Mouse (Mus musculus) gastrocnemius, adult 18-20 months (tissue): Measurements from ENCODE around the gene Gm48552. TPM values are rescaled to one million over a fixed set of nuclear protein-coding genes. Genes with fewer than 3 reads are reported as not detected.
A peak's percentile ranks its signal among the peaks of the same experiment; 100 is the strongest.

Experiments
- DNase-seq: peaks from one replicate; pipeline ENCODE4 v3.0.0; 2021; ENCODE audit warnings: low spot score
- long read RNA-seq, 2 experiments: library from polyadenylated mRNA; stranded (forward); transcript quantifications; one replicate each; pipeline ENCODE4 v2.0.0; 2021
- total RNA-seq, 2 experiments: library from RNA; stranded (reverse); gene quantifications; 2 replicates each; pipeline ENCODE4 v1.2.3; 2021

Gene Gm48552
- under 1 TPM in 1 of 2 experiments, not detected in 1; 0.34 TPM for total RNA-seq
- long read RNA-seq, experiment 1 = 0 reads
- long read RNA-seq, experiment 2 = 0 reads

DNA sequence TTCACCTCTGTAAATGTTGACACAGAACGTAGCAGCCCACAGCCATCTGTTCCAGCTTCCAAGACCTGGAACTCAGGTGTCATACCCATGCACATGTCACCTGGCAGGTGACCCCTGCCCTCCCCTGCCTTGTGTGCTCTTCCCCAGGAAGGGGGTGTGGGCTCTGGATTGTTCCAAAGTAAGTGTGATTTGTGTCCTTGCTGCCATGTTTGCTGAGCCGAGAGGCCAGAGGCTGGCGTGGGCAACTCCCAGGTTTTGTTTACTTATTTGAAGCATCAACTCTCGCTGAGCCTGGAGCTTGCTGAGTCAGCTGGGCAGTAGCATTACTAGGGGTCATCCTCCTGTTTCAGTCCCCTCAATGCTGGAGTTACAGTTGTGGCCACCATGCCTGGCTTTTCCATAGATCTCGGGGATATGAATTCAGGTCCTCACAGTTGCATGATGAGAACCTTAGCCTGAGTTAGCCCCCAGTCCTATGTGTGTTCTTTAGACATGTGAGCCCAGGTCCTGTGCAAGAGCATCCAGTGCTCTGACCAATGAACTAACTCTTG lies at the start of gene Gm48552:
Gm48552 (plus strand) TSS at position 501 of the 551 bp plus-strand sequence.
- DNase-seq = no peak

DNA sequence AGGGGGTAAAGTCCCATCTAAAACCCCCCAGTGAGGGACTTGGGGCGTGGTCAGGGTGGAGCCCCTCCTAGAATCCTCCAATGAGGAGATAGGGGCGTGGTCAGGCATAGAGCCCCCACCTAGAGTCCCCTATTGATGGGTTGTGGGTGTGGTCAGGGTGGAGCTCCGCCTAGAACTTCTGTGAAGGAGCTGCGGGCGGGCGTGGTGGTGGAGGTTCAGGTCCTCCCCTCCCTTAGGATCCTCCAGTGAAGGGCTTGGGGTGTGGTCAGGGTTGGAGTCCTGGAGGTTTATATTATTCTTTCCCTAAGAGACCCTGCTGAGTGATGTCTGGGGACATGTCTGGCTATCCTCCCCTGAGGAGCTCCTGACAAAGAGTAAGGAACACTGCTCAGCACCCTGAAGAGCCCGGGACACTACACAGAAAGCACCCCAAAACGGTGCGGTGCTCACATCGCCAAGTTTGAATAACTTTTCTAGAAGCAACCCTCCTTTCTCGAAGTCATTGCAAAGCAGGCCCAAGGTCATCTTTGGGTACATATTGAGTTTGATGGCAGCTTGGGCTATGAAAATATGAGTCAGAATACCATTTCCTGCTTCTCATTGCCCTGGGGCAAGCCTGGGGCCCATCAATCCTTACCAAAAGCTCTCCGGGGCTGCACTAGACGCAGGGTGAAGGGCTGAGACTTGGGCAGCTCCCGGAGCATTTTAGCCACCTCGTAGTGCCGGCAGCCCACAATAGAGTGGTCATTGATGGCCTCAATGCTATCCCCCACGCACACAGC lies 48.1 kb upstream of the Gm48552 start:
- DNase-seq = no peak

DNA sequence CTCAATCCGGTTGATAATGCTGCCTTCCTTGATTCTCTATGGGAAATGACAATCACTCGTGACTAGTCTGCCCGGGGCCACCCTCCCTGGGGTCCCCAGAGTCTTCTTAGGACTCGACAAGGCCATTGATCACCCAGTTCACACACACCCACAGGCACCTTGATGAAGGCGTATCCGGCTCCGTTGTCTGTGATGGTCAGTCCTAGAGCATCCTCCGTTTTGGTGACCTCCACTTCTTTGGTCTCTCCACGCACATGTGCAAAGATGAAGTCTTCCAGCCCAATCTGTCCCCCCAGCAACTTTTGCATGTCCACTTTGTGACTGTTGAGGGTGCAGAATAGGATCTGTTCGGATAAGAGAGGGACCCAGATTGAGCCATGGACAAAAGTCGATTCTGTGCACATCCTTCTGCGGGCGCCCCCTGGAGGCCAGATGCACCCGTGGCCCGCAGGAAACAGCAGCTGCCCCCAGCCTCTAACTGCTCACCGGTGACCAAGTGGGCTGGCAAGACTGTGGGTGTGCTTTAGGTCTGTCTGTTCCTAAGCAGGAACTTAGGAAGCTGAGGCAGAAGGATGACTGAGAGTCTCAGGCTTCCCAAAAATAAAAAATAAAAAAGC lies 47.4 kb upstream of the Gm48552 start:
- peak; percentile 62 for DNase-seq

DNA sequence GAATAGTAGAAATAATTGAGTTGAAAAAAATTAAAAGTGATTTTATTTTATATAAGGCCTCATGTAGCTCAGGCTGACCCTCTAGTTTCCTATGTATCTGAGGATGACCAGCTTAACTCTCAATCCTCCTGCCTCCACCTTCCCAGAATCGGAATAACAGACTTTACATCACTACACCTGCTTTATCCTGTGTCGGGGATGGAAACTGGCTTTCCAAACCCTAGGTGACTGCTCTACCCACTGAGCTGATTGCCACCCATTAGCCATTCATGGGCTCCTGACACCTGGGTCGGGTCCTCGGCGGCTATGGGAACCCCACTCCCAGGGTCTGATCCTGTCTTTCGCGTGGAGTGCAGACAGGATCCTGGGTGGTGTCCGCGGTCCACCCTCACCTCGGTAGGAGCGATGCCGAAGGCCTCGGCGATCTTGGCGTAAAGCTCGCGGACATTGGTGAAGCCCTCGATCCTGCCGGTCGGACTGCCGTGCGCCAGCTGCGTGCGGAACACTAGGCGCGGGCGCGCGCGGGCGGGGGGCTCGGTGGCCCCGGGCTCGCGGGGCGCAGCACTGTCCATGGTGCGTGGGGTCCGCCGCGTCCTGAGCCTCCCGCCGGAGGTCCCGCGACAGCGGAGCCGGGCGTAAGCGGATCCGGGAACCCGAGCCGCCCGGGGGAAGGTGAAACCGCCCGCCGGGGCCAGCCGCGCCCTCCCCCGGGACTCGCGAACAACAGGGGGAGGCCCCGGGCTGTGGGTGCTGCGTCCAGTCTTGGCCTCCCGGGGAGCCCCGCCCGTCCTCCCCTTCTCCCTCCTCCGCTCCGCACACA lies 45.9 kb upstream of the Gm48552 start, which contains the start of gene Gipc3:
Gipc3 (minus strand) TSS at position 581 of the 820 bp plus-strand sequence.
- DNase-seq = no peak

DNA sequence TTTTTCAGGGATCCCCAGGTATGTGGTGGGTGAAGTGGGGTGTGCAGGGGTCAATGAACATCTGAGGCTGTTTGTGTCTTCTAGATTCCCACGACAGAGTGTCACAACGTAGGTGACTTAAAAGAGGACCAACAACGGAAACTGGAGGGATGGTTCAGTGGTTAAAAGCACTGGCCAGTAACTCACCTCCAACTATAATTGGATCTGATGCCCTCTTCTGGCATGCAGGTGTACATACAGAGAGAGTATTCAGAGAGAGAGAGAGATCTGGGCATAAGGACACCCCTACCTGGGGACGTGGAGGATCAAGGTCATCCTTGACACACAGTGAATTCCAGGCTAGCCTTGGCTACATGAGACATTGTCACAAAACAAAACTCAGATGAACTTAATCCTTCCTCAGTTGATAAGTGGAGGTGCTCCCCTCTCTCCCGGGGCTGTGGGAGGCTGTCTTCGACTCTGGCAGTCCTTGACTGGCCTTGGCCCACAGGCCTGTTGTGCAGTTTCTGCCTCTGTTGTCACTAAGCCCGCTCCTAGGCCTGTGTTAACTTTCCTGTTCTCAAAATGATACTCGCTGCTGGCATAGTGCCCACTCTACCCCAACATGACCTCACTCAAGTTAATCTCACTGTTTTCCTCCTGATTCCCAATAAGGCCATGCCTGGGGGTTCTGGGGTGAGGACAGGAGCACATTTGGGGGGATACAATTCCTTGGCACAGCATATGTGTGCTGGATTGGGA lies 44.2 kb upstream of the Gm48552 start:
- no peak for DNase-seq

DNA sequence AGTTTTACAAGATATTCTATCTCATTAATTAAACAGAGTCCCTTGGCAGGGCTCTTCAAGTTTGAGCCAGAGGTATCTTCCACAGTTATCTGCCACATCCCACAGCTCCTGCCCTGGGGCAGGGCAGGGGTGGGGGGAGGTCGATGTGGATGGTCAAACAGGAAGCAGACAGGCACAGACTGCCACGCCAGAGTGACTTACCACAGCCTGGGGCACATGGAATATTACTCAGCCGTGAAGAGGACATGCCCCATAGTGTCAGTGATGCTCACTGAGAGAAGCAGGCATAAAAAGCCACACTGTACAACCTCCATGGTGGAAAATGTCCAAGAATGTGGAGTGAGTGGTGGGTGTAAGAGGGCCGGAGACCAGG lies 43.7 kb upstream of the Gm48552 start:
- DNase-seq = no peak

DNA sequence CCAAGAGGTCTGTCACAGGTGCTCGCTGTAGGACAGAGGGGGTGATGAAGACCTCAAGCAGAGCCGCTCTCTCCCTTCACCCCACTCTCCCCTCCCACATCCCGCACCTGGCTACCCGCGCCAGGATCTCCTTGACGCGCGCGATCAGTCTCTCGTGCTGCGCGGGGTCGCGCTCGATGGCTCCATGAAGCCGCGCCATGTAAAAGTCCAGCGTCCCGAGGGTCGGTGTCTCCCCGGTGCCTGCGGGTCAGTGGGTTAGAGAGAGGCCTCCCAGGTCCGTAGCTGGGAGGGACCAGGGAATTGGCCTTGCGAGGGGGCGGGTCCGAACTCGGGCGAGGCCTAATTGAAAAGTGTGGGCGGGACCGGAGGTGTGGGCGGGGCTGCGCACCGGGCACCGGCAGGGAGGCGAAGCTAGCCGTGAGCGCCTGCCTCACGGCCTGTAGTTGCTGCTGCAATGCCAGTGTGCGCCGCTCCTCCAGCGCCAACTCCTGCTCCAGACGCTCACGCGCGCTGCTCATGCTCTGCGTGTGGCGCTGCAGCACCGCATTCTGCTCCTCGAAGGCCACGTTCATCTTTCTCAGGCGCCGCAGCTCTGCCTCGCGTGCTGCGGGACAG lies 42.2 kb upstream of the Gm48552 start:
- DNase-seq = no peak

DNA sequence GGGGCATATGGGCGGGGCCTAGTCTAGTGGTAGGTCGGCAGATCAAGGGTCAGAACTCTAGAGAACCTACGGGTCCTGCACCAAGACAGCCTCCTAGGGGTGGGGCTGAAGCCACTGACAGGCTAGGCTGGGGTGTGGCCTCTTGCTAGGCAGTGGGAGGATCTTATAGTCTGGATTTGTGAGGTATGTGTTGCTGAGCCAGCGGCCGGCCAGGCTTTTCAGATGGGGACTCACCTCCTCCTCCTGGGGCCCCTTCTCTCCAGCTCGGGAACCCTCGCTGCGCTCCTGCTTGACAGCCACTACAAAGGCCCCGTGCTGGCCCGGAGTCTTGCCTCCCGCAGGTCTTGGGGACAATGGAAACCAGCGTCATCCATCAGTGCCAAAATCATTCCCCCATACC lies 39.7 kb upstream of the Gm48552 start:
- no peak for DNase-seq

DNA sequence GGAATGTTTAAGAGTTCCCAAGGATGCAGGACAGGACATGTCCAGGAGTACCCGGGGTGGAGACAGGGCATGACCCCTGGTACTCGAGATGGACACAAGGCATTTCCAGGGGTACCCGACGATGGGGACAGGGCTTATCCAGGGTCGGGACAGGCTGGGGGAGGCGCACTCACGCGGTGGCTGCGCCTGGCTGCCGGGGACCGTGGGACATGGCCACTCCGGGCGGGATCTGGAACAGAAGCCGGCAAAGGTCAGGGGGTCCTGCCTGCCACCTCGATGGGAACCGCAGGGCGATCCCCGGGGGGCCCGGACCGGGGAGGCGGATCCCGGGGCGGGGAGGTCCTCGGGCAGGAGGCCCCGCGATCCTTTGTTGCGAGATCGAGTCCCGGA lies 38.8 kb upstream of the Gm48552 start:
- no peak for DNase-seq

DNA sequence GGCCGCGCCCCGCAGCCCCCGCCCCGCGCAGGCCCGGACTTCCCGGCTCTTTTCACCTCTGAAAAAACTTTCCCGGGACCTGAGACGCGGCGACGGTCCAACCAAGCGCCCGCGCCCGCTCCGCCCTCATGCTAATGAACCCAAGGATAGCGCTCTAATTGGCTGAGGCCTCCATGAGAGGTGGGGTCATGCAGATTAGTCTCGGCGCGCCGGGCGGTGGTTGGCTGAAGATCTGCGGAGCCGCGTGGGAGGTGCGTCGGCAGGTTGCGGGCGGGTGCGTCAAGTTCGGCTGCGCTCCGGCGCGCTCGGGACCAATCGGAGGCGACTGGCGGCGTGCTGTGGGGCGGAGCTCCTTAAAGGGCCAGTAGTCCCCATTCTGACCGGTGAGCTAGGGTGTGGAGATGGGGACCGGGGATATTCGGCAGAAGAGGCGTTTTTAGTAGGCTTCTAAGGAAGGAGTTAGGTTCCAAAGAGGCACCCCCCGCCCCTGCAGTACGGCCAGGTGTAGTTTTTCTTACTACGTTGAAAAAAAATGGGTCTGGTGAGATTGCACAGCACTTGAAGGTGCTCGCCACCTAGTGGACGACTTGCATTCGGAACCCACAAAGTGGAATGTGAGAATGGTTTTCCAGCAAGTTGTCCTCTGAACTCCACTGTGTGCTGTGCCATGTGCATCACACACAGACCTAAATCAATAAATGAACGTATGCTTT lies 38.3 kb upstream of the Gm48552 start, which contains the start of gene Hmg20b:
Hmg20b (minus strand) TSS at position 130 of the 713 bp plus-strand sequence.
- DNase-seq = peak; percentile 99

DNA sequence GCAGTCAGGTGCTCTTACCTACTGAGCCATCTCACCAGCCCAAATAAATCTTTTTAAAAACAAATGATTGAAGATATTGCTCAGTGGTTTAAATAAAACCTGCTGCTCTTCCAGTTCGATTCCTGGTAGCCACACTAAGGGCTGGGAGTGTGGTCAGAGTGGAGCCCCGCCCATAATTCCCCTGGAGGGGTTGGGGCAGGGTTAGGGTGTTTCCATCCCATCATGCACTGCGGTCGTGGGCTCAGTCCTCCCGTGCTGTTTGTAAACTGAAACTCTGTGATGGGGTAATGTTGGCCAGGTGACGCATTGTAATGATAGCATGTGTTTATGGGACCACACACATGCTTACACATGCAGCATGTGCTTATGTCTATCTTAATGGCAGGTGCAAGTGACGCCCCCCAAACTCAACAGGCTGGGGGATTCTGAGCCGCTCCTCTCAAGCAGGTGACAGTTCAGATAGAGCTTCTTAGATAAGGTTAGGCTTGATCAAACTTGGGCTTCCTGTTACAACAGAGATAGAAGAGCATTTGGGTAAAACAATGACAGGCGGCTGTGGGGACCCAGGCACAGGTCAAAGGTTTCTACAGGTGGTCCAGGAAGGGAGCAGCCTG lies 37.0 kb upstream of the Gm48552 start:
- no peak for DNase-seq

DNA sequence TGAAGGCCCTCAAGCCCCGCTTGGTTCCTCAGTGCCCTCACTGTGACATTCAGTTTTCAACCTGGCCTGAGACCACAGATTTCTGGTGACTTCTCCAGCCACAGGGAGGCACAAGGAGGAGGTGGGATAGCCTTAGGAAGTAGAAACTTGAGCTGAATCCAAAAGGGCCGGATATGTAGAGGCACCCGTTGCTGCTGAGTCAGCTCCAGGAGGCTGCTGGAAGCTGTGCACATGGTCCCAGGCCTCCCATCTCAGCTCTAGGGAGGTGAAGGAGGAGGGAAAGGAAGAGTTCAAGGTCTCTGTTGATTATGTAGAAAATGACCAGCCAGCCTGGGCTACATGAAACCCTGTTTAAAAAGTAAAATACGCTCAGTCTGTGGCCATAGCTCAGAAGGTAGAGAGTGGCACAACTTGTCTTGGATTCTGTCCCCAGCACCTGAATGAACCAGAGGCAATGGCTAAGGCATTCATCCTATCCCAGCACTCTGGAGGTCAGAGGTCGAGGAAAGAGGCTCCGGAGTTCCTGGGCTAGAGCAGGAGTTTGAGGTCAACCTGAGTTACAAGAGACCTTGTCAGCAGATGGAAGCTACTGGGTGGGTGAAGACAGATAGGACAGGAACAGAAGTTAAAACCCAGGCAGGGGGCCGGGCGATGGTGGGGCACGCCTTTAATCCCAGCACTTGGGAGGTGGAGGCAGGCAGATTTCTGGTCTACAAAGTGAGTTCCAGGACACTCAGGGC lies 33.9 kb upstream of the Gm48552 start:
- no peak for DNase-seq

DNA sequence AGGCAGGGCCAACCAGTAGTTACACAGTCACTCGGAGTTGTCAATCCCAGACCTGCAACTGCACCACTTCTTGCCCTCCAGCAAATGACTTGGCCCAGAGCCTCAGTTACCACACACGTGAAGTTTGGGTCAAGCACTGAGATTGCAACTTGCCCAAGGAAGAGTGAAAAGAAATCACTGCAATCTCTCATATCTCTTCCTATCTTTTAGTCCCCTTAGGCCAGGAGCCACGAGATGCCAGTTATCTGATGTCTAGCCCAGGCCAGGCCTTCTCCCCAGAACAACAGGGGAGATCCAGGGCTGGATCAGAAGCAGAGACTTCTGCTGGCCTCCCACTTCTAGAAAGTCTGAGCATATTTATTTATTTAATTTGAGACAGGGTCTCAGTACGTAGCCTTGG lies 33.3 kb upstream of the Gm48552 start:
- no peak for DNase-seq

DNA sequence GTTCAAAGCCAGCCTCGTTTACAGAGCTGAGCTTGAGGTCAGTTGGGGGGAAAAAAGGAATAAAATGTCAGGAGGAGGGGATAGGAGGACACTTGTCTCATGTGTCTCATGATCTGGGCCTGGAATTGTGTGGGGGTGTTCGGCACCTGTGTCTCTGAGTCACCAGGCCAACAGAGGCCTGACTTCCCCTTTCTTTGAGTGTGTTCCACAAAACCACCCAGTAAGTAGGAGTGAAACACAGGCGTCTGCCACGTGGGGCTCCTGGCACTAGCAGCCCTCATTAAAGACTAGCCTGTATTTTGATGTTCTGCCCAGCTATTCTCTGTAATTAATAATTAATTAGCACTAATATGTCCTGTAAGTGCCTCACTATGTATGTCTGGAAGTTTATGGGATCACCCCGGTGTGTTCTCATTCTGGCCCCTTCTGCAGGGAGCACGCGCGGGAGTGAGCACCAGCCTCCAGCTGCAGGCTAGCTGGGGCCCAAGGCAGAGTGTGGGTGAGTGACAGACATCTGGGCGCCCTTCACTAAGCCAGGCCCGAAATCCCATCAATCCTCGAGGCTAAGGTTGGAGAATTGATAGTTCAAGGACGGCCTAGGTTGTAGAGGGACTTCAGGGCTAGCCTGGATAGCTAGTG lies 32.3 kb upstream of the Gm48552 start:
- no peak for DNase-seq

DNA sequence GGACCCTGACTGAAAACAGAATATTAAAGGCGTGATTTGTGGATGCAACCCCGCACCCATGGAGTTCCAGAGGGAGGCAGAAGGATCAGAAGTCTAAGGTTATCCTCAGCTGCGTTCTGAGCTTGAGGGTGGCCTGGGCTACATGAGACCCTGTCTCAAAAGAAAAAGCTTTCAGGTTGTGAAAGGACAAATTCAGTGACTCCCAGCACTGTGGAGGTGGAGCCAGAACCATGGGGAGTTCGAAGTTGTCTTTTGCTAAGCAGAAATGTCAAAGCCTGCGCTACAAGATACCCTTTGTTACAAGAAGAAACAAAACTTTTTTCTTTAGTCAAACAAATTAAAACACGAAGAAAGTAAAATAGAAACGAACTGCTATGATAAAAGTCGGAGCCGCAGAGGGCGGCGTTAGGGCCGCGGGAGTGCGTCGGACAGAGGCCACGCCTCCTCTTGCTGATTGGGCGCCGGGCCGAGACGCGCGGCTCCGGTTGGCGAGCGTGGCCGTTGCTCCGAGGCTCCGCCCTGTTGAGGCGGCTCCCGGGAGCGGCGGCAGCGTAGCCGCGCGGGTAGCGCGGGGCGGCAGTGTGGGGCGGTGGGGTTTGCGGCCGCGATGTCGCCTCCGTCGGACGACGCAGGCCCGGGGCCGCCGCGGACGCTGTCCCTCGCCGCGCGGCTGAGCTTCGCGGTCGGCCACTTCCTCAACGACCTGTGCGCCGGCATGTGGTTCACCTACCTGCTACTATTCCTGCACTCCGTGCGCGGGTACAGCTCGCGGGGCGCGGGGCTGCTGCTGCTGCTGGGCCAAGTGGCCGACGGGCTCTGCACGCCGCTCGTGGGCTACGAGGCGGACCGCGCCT lies 31.6 kb upstream of the Gm48552 start, which contains the start of gene Mfsd12:
Mfsd12 (plus strand) TSS at position 501 of the 854 bp plus-strand sequence.
- DNase-seq = peak; percentile 93

DNA sequence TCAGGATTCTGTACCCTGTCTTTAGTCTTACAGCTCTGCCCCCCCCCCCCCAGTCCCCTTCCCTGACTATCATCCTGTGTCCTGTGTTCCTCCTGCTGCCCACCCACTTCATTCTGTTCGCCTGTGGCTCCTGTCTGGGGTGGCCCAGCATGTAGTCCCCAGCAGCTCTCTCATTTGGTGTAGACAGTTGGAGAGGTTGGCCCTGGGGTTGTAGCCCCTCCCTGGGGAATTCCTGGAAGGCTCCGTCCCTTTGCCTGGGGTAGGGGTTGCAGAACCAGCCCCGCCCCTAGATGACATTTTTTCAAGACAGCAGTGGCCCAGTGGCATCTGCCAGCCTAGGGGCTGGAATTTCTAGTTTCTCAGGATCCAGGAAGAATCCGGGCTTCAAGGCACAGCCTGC lies 30.6 kb upstream of the Gm48552 start:
- DNase-seq = no peak

DNA sequence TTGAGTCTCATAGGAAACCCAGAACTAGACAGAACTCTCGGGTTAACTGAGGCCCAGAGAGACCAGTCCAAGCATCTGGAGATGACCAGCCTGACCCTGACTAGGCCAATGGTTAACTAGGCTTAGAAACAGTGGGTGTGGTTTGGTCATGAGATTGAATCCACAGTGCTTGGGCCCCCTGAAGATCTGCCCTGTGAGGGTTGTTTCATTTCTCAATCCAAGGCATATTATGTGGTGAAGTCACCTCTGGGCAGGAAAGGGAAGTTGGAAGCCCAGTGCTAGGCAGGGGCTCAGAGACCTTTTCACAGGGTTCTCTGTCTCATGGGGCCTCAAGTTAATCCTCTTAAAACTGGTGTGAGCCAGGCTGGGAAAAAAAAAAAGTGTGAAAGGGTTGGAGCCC lies 30.0 kb upstream of the Gm48552 start:
- DNase-seq = no peak
